Mouse (Mus musculus) macrophage (primary cell): ENCODE measurements at regions not wholly inside any gene's neighbourhood (a gene's known extent, or its start where the extent isn't known, plus 50 kb on each side); places are given as distances from the start of the nearest gene placed in this dataset.

Experiments used
- H3K27ac ChIP-seq: fragments of 350-480 bp; formaldehyde crosslinking; 2 replicates; pipeline ENCODE4 v1.9.0; 2021
- H3K36me3 ChIP-seq: fragments of 350-480 bp; formaldehyde crosslinking; 2 replicates; pipeline ENCODE4 v1.9.0; 2021; ENCODE audit errors: inconsistent target
- H3K4me3 ChIP-seq: fragments of 350-480 bp; formaldehyde crosslinking; 2 replicates; pipeline ENCODE4 v1.9.0; 2021; ENCODE audit errors: inconsistent target
- H3K79me2 ChIP-seq: fragments of 350-480 bp; formaldehyde crosslinking; 2 replicates; pipeline ENCODE4 v1.9.0; 2021; ENCODE audit errors: inconsistent target
- WGBS: methylation state at CpG from one replicate; pipeline ENCODE4 v1.1.7; 2026; ENCODE audit warnings: inconsistent platforms; ENCODE audit not compliant: missing documents; 5-methylcytosine and 5-hydroxymethylcytosine counted together

DNA sequence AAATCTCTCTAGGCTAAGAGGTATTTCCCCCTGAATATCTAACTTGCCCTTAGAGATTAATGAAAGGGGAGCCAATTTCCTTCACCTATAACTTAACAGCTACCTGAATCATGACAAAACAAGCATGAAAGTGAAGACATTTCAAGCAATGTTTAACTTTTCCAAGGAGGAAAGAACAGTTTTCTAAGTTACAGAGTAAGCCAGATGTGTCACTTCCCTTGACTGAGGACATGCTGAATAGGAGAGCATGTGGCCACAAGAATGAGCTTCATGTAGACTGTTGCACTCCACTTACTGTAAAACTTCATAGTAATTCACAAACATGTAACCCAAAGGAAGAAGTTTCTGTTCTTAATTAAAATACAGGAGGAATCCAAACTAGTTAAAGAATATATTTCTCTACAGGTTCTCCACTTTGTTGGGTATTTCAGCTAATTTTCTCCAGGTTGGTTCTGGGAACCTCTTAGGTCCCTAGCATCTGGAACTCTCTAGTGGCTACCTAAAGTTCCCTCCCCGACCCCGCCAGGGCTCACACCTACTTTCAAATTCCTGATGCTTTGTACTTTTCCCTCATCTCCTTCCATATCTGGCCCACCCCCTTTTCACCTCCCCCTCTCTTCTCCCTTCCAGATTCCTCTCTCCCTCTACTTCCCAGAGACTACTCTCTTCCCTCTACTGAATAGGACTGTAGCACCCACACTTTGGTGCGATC lies 142.0 kb upstream of the Tyrp1 start:
- Histone ChIP-seq H3K36me3 (no peaks in the 10 kb centered on the region), H3K4me3 (no peak overlapping the region), H3K27ac (no peak overlapping the region), H3K79me2 (no peaks in the 10 kb centered on the region)
- WGBS, result 100% methylated on average over 3 of the region's 3 CpGs

DNA sequence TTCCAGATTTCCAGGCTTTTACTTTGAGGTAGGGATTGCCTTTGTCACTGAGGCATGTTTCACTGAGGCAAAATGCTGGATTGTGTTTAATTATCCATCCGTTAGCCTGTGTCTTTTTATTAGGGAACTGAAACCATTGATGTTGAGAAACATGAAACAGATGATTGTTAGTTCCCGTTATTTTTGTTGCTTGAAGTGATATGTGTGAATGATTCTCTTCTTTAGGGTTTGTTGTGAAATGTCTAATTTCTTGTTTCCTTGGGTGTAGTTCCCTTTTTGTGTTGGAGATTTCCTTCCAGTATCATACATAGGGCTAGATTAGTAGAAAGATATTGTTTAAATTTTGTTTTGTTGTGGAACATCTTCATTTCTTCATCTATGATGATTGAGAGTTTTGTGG lies 121.2 kb upstream of the Tyrp1 start:
- Histone ChIP-seq H3K4me3 (no peak overlapping the region), H3K79me2 (no peaks in the 10 kb centered on the region), H3K27ac (peak overlapping the region; percentile 44), H3K36me3 (no peaks in the 10 kb centered on the region)
- WGBS, result 5% methylated on average over 2 of the region's 2 CpGs

DNA sequence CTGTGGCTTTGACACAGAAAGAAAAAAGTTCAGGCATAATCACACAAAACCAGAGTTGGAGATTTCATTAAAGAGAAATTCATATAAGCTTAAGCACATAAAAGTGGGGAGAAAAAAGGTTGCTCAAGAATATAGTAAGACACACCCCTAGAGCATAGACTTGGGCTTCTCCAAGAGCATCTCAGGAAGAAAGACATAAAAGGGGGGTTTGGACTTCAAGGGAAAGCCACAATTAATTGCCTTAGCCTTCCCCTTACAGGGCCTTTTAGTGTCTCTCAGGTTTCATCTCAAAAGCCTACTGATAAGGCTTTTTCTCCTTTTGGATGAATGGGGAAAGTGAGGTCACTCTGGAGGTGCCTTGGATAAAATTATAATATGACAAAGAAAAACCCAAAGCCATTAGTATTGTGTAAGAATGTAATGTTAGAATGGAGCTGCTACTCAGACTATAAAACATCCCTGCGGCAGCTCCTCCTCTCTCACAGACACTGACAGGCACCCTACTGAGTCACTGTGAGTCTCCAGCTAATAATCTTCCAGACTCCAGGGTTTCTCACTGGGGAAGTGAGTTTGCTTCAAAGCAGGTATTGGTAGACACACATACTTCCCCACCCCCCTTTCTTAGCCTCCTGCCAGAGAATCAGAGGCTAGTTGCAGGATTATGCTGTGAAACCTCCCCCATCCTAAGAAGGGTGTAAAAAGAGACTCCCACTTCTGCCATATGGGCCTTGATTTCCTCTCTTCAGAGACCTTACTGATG lies 88.8 kb upstream of the Tyrp1 start:
- H3K4me3 ChIP-seq, result no peak overlapping the region
- 73% methylated on average over 1 of the region's 1 CpGs for WGBS
- H3K79me2 ChIP-seq, result no peaks in the 10 kb centered on the region
- no peak overlapping the region for H3K27ac ChIP-seq
- no peaks in the 10 kb centered on the region for H3K36me3 ChIP-seq

DNA sequence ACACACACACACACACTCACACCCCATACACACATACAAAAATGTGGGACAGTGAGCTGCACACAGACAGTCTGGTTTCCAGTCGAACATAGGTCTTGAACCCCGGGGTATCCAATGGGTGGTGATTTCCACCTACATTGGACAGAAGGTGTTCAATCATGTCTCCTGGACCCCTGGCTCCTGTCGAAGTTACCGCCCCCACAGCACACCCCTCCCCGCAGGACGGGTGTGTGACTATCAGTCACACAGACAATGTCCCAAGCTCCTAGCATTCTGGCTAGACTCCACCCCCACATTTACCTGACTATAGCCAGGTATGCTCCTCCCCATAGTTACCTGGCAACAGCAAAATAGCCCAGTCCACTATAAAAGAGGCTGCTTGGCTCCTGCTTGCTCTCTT lies 81.7 kb upstream of the Tyrp1 start:
- 85% methylated on average over 6 of the region's 6 CpGs for WGBS
- Histone ChIP-seq H3K79me2 (no peaks in the 10 kb centered on the region), H3K4me3 (no peak overlapping the region), H3K27ac (no peak overlapping the region), H3K36me3 (no peaks in the 10 kb centered on the region)

DNA sequence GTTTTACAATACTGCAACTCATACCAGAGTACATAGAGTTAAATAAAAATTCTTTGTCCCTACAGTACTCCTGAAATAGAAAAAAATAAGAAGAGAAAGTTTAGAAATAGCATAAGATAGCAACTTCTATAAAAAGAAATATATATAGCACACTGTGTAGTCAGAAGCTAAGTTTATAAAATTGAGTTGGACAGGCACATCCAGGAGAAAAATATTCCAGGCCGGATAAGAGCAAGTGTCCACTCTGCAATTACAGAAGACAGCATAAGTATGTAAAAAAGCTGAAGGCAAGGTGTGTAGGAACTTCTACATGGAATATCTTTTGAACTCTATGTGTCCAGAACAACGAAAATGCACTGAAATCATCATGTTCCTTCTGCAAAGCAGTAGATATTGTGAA lies 77.8 kb upstream of the Tyrp1 start:
- H3K79me2 ChIP-seq, result no peaks in the 10 kb centered on the region
- 73% methylated on average over 2 of the region's 2 CpGs for WGBS
- H3K36me3 ChIP-seq, result no peaks in the 10 kb centered on the region
- no peak overlapping the region for H3K27ac ChIP-seq
- H3K4me3 ChIP-seq, result no peak overlapping the region

DNA sequence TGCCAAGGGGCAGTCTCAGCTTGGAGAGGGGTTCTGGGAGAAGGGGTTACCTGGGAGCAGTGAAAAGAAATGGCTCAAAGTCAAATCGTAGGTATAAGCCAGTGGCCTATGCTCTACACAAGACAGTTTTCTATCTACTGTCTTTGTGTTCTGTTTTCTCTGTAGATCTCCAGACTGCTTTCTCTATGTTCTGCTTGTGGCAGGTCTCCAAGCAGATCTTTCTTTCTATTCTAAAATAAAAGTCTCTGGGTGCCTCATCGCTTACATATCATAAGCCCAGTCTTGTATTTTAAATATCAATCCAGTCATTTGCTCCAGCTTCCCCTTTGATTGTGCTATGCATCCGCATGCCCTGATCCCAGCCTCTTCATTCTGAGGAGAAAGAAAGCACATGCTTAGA lies 69.9 kb upstream of the Tyrp1 start:
- Histone ChIP-seq H3K4me3 (no peak overlapping the region), H3K27ac (no peak overlapping the region), H3K79me2 (no peaks in the 10 kb centered on the region), H3K36me3 (no peaks in the 10 kb centered on the region)
- 88% methylated on average over 3 of the region's 3 CpGs for WGBS

DNA sequence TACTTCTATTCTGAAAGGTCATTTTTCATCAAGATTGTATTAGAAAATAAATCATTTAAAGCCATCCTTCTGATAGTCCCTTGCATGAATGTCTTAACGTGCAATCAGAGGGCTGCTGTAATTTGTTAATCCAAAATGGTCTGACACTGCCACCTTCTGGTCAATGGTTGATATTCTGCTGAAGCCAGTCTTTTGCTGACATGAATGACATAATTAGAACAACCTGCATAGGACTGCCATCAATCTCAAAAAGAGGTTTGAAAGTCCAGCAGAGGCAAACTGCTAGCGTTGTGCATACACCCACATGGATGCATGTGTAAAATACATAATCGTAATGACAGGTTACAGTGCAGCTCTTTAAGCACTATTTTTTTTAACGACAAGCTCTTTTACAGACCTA lies 68.1 kb upstream of the Tyrp1 start:
- WGBS, result 41% methylated on average over 4 of the region's 4 CpGs
- no peaks in the 10 kb centered on the region for H3K79me2 ChIP-seq
- no peak overlapping the region for H3K27ac ChIP-seq
- no peak overlapping the region for H3K4me3 ChIP-seq
- no peaks in the 10 kb centered on the region for H3K36me3 ChIP-seq

DNA sequence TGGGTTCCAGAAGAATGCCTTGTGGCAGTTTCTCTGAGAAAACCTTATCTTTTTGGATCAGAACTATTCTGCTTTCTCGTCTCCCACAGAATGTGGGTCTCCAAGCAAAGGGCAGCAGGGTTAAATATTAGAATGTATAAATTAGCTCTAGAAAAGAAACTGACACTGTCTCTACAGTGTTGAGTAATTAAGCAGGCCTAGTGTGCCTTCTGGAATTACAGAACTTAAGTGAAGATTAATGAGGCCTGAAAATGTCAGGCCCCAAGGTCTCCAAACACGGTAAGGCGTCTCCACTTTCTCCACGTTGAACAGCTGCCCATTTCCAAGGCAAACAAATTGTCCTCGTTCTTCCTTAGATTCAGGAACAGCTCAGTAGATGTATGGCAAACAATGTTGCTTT lies 66.5 kb upstream of the Tyrp1 start:
- H3K4me3 ChIP-seq, result no peak overlapping the region
- no peak overlapping the region for H3K27ac ChIP-seq
- H3K36me3 ChIP-seq, result no peaks in the 10 kb centered on the region
- 69% methylated on average over 5 of the region's 5 CpGs for WGBS
- no peaks in the 10 kb centered on the region for H3K79me2 ChIP-seq
